Mouse (Mus musculus) cerebellum, postnatal 36 days (tissue): Measurements from ENCODE around the gene Coa6.
"Not testable (repeated sequence)": the region's sequence is repeated elsewhere in the genome, so short reads cannot be mapped to it uniquely, and the experiment has no call there.

Experiments
- DNase-seq, 2 experiments: peaks; one replicate each; pipeline ENCODE4 v3.0.0; 2021 to 2022; ENCODE audit warnings: mixed read lengths in 2 of 2

The Coa6 gene

GRCm38 (mm10) chr8:126422174-126422919 is at the start of gene Coa6:
TSS of gene Coa6 (plus strand) at chr8:126422515.
- peak; percentile 99 to 100 for DNase-seq

- DNase-seq: no peak
Measured at GRCm38 (mm10) chr8:126379580-126379979, 42.7 kb upstream of the Coa6 start.

GRCm38 (mm10) chr8:126380141-126380540 is 42.2 kb upstream of the Coa6 start:
- no peak for DNase-seq

GRCm38 (mm10) chr8:126381299-126381698 is 41.0 kb upstream of the Coa6 start:
- DNase-seq: no peak

- no peak for DNase-seq
Measured at GRCm38 (mm10) chr8:126382216-126382615, 40.1 kb upstream of the Coa6 start.

- peak; percentile 54 to 59 for DNase-seq
Measured at GRCm38 (mm10) chr8:126382749-126383148, 39.6 kb upstream of the Coa6 start.

GRCm38 (mm10) chr8:126387566-126387965 is 34.7 kb upstream of the Coa6 start:
- no peak for DNase-seq

GRCm38 (mm10) chr8:126391541-126391940 is 30.8 kb upstream of the Coa6 start:
- peak; percentile 66 to 74 for DNase-seq

GRCm38 (mm10) chr8:126395386-126395785 is 26.9 kb upstream of the Coa6 start:
- no peak for DNase-seq

- DNase-seq: no peak
Measured at GRCm38 (mm10) chr8:126395917-126396316, 26.4 kb upstream of the Coa6 start.

- DNase-seq: peak; percentile 30 to 43
Measured at GRCm38 (mm10) chr8:126398349-126398748, 24.0 kb upstream of the Coa6 start.

- not testable (repeated sequence) for DNase-seq
Measured at GRCm38 (mm10) chr8:126404550-126404949, 17.8 kb upstream of the Coa6 start.

GRCm38 (mm10) chr8:126405030-126405429 is 17.3 kb upstream of the Coa6 start:
- DNase-seq: no peak

- DNase-seq: no peak
Measured at GRCm38 (mm10) chr8:126420834-126421233, 1.5 kb upstream of the Coa6 start.

GRCm38 (mm10) chr8:126422920-126423300 is 595 bp downstream of the Coa6 start:
- DNase-seq: no peak

GRCm38 (mm10) chr8:126424163-126424562 is 1.8 kb downstream of the Coa6 start:
- no peak for DNase-seq

GRCm38 (mm10) chr8:126424946-126425345 is 2.6 kb downstream of the Coa6 start:
- DNase-seq: no peak

GRCm38 (mm10) chr8:126429635-126430034 is 7.3 kb downstream of the Coa6 start:
- DNase-seq: no peak

- no peak for DNase-seq
Measured at GRCm38 (mm10) chr8:126433827-126434226, 11.5 kb downstream of the Coa6 start.

GRCm38 (mm10) chr8:126438937-126439336 is 16.6 kb downstream of the Coa6 start:
- DNase-seq: no peak

GRCm38 (mm10) chr8:126451158-126451557 is 28.8 kb downstream of the Coa6 start:
- no peak for DNase-seq

GRCm38 (mm10) chr8:126455383-126455782 is 33.1 kb downstream of the Coa6 start:
- no peak for DNase-seq

GRCm38 (mm10) chr8:126460274-126460673 is 38.0 kb downstream of the Coa6 start:
- peak; percentile 48 for DNase-seq

- DNase-seq: no peak
Measured at GRCm38 (mm10) chr8:126461735-126462134, 39.4 kb downstream of the Coa6 start.

GRCm38 (mm10) chr8:126464071-126464470 is 41.8 kb downstream of the Coa6 start:
- no peak for DNase-seq
